Mouse (Mus musculus) layer of hippocampus, postnatal 36 days (tissue): ENCODE measurements at regions not wholly inside any gene's neighbourhood (a gene's known extent, or its start where the extent isn't known, plus 50 kb on each side); places are given as distances from the start of the nearest gene placed in this dataset.
"Not testable (repeated sequence)": the region's sequence is repeated elsewhere in the genome, so short reads cannot be mapped to it uniquely, and the experiment has no call there.

Source experiments
- DNase-seq, 2 experiments: peaks; one replicate each; pipeline ENCODE4 v3.0.0; 2022
- microRNA-seq, 2 experiments: library from miRNA; unstranded; fragments of <30 nt; microRNA quantifications; one replicate each; pipeline ENCODE4 v1.2.0; 2021

GRCm38 (mm10) chr9:115805224-115805623 is 104.0 kb upstream of the Gadl1 start:
- DNase-seq = no peak

- DNase-seq = no peak
Measured at GRCm38 (mm10) chr9:115806018-115806702, 103.1 kb upstream of the Gadl1 start.

GRCm38 (mm10) chr9:115840186-115840585 is 69.1 kb upstream of the Gadl1 start:
- no peak for DNase-seq

GRCm38 (mm10) chr9:115840791-115841190 is 68.5 kb upstream of the Gadl1 start:
- DNase-seq = no peak

GRCm38 (mm10) chr9:115841684-115842083 is 67.6 kb upstream of the Gadl1 start:
- no peak for DNase-seq

GRCm38 (mm10) chr9:115844340-115844739 is 64.9 kb upstream of the Gadl1 start:
- no peak for DNase-seq

- DNase-seq = no peak
Measured at GRCm38 (mm10) chr9:115845091-115845490, 64.2 kb upstream of the Gadl1 start.

- no peak for DNase-seq
Measured at GRCm38 (mm10) chr9:115847289-115848074, 61.8 kb upstream of the Gadl1 start.

- not testable (repeated sequence) for DNase-seq
Measured at GRCm38 (mm10) chr9:115853210-115853842, 55.9 kb upstream of the Gadl1 start.

GRCm38 (mm10) chr9:115857301-115857700 is 52.0 kb upstream of the Gadl1 start:
- DNase-seq = no peak

- no peak for DNase-seq
Measured at GRCm38 (mm10) chr9:115858848-115859247, 50.4 kb upstream of the Gadl1 start.

Small RNAs in the stretch of these regions (microRNA-seq; reads per million reads assigned to microRNA genes)
- gene Gm22243 = 0 reads per million in 2 experiments
- gene Gm25510 = 0 reads per million in 2 experiments
- gene Gm26303 = 0 reads per million in 2 experiments
- 0 reads per million in 2 experiments for gene Mir467h
